Mouse (Mus musculus) erythroblast, embryonic 14.5 days (primary cell): ENCODE data around the gene Slc9a8. TPM values are rescaled to one million over a fixed set of nuclear protein-coding genes. Genes with fewer than 3 reads are reported as not detected.

ENCODE experiments used
- H3K27me3 ChIP-seq: 2 replicates; pipeline ENCODE4 v1.6.1; 2012; ENCODE audit warnings: inconsistent platforms; ENCODE audit not compliant: control insufficient read depth
- H3K36me3 ChIP-seq: 2 replicates; pipeline ENCODE4 v1.6.1; 2012; ENCODE audit warnings: mild to moderate bottlenecking, inconsistent platforms; ENCODE audit not compliant: control insufficient read depth
- H3K4me1 ChIP-seq: 2 replicates; pipeline ENCODE4 v1.6.1; 2012; ENCODE audit warnings: inconsistent platforms; ENCODE audit not compliant: control insufficient read depth
- H3K4me3 ChIP-seq: replicated peaks from 2 replicates; pipeline ENCODE3; 2012; ENCODE audit warnings: moderate library complexity, mild to moderate bottlenecking, inconsistent platforms
- H3K9me3 ChIP-seq: 2 replicates; pipeline ENCODE4 v1.6.1; 2012; ENCODE audit warnings: low read length, inconsistent platforms, mixed read lengths; ENCODE audit not compliant: control insufficient read depth
- GATA1 ChIP-seq: IDR thresholded peaks from 2 replicates; pipeline ENCODE4 v1.6.1; 2012; ENCODE audit warnings: low read length, inconsistent platforms, mixed read lengths
- TAL1 ChIP-seq: IDR thresholded peaks from 3 replicates; pipeline ENCODE4 v1.6.1; 2012; ENCODE audit warnings: low read length, inconsistent platforms, mixed read lengths
- polyA plus RNA-seq: library from polyadenylated mRNA; stranded (reverse); fragments of >175 nt; gene quantifications from 2 replicates; pipeline ENCODE4 v1.2.3, GENCODE M21; 2012

Slc9a8 gene
- polyA plus RNA-seq, 1 experiment: 0.95 TPM

DNA sequence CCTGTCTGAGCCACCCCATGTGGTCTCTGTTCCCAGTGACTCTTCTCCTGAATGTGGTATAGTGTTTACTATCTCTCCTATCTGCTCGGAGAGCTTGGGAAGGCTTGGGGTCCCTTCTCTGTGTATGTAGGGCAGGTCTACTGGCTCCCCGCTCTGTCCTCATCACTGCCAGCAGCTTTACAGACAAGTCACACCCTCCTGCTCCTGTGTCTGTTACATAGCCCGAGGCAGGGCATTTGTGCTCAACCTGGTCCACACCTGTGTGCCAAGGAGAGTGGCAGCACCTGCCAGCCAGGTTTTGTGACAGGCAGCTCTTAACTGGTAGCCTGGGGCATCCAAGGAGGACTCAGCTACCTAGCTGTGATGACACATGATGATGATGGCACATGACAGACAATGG, 49.1 kb downstream of the Slc9a8 start:
- H3K4me1 ChIP-seq: no peaks in the 10 kb centered on the region
- H3K9me3 ChIP-seq: no peaks in the 10 kb centered on the region
- H3K27me3 ChIP-seq: no peaks in the 10 kb centered on the region
- H3K4me3 ChIP-seq: no peak overlapping the region
- TF ChIP-seq TAL1 (no peak), GATA1 (no peak)
- peaks cover 94% of the 10 kb centered on the region for H3K36me3 ChIP-seq

DNA sequence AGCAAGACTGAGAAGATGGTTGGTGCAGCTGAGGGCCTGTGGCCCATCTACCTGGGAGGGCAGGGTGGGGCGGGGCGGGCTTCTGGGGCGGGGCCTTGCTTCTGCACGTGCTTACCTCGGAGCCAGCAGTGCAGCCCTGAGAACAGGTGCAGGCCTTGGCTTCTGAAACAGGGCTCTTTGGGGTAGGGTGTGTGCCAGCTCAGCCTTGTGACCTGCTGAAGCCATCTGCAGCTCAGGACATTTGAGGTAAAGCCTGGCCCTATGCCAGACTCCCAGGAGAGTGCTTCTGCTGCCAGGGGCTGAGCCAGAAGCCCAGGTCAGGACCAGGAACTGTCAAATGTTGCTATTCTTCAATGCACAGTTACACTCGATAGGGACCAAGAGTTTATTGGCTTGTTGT, 50.1 kb downstream of the Slc9a8 start:
- Histone ChIP-seq H3K36me3 (peaks cover 94% of the 10 kb centered on the region), H3K9me3 (no peaks in the 10 kb centered on the region), H3K4me3 (no peak overlapping the region), H3K27me3 (no peaks in the 10 kb centered on the region), H3K4me1 (no peaks in the 10 kb centered on the region)
- TF ChIP-seq GATA1: no peak

DNA sequence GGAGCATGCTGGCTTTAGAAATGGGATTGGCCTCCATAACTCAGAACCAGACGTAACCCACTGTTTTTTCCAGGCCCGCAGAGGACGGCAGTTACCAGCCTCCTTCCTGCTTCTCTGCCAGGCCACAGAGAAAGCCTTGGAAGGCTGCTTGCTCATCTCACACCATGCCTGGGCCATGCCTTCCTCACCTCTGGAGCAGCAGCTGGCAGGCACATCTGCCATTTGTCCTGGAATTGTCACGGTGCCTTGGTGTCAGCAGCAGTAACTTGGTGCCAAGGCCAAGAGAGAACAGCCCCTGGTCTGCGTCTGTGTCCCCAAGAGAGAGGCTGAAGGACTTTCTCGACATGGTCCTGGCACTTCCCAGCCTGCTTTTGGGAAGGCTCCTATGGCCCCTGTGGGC, 52.7 kb downstream of the Slc9a8 start:
- Histone ChIP-seq H3K36me3 (peaks cover 77% of the 10 kb centered on the region), H3K4me3 (no peak overlapping the region), H3K27me3 (no peaks in the 10 kb centered on the region), H3K9me3 (no peaks in the 10 kb centered on the region), H3K4me1 (no peaks in the 10 kb centered on the region; the same call in 1 of the 2 replicates)
- TF ChIP-seq TAL1: no peak
- no peak for TF ChIP-seq GATA1

DNA sequence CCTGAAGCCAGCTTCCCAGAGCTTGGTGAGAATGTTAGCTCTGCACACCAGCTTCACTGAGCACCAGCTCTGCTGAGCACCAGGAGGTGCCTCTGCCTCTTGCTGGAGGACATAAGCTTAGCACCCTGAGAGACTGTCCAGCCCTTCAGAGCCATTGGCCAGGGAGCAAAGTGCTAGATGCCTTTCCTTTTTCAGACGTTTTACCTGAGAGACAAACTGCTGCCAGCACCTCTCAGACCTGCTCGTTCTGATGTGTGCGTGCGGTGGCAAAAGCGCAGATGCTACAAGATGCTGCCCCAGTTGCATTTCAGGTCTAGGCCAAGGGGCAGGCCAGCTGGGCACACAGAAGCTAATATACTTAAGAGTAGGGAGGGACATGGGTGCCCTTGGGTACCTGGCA, 54.1 kb downstream of the Slc9a8 start:
- H3K4me3 ChIP-seq: no peak overlapping the region
- peaks cover 71% of the 10 kb centered on the region for H3K36me3 ChIP-seq
- no peaks in the 10 kb centered on the region for H3K27me3 ChIP-seq
- no peaks in the 10 kb centered on the region for H3K9me3 ChIP-seq
- no peak for TF ChIP-seq GATA1
- TF ChIP-seq TAL1: no peak
- no peaks in the 10 kb centered on the region; the same call in 1 of the 2 replicates for H3K4me1 ChIP-seq

DNA sequence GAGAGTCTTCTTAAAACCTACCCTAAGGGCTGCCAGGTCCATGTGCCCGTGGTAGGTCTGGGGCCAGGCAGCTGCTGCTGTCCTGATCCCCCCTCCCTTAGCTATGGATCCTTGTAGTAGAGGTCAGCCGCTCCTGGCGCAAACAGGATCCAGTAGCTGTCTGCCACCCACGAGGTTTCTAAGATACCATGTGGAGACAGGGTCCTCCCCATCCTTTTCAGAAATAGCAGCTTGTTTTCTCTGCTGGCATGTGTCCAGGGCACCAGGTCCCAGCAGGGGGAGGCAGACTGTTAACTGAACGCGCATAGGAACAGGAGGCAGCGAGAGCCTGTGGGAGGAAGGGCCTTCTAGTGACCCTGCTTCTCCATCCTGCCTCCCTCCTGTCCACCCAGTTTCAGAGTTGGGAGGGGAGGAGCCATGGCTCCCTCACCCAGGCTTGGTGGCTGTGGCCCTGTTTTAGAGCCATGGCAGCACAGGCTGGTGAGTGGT, 54.7 kb downstream of the Slc9a8 start:
- no peaks in the 10 kb centered on the region for H3K27me3 ChIP-seq
- peaks cover 70% of the 10 kb centered on the region for H3K36me3 ChIP-seq
- H3K9me3 ChIP-seq: no peaks in the 10 kb centered on the region
- TF ChIP-seq GATA1: no peak
- TF ChIP-seq TAL1: no peak
- H3K4me3 ChIP-seq: no peak overlapping the region
- no peaks in the 10 kb centered on the region; the same call in 1 of the 2 replicates for H3K4me1 ChIP-seq

DNA sequence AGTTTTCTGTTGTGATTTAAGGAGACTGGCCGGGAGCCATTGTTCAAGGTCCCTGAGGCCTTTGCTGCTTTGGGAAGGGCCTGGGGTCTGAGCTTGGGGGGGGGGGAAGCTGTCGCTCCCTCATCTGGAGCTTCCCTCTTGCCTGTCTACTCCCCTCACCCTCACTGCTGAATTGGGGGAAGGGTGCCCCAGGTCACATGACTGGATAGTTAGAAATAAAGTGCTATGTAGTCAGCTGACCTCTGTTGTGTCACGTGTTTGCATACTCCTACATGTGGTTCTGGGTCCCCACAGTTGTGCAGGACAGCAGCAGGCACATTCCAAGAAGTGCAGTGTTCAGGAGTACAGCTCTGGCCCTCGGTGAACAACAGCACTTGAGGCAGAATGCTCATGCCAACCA, 55.2 kb downstream of the Slc9a8 start:
- H3K36me3 ChIP-seq: peaks cover 65% of the 10 kb centered on the region

DNA sequence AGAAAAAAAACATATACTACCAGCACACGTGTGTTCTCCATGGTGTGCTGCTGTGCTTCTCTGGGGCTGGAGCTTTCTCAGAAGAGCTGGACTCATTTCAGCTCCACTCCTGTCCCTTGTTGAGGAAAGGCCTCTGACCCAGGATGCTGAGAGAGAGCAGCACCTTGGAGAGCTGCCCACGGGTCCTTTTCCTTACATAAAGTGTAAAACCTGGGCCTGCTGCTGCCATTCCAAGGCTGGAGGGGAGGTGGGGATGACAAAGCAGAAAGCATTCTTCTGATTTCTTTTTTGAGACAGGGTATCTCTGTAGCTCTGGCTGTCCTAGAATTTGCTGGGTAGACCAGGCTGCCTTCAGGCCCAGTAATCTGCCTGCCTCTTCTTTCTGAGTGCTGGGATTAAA, 56.6 kb downstream of the Slc9a8 start:
- no peak overlapping the region for H3K4me3 ChIP-seq
- H3K36me3 ChIP-seq: peaks cover 65% of the 10 kb centered on the region
- H3K9me3 ChIP-seq: no peaks in the 10 kb centered on the region
- no peak for TF ChIP-seq TAL1
- no peak for TF ChIP-seq GATA1
- no peaks in the 10 kb centered on the region; the same call in 1 of the 2 replicates for H3K4me1 ChIP-seq
- no peaks in the 10 kb centered on the region for H3K27me3 ChIP-seq

More for the DNA sequence above, 55.2 kb downstream of the Slc9a8 start:
- H3K9me3 ChIP-seq: no peaks in the 10 kb centered on the region
- no peaks in the 10 kb centered on the region; the same call in 1 of the 2 replicates for H3K4me1 ChIP-seq
- TF ChIP-seq TAL1 (no peak), GATA1 (no peak)
- no peak overlapping the region for H3K4me3 ChIP-seq
- H3K27me3 ChIP-seq: no peaks in the 10 kb centered on the region

DNA sequence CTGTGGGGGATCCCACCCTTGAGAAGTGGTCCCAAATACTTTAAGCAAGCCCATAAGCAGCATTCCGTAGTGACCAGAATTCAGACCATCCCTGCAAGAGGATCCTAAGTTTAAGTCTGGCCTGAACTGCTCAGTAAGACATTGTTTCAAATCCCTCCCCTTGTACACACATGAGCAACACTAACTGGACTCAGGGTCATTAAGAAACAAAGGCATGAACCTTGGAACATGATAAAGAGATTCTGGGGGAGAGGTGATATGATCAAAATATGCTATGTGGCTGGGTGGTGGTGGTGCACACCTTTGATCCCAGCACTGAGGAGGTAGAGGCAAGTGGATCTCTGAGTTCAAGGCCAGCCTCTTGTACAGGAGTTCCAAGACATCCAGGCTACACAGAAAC, 58.0 kb downstream of the Slc9a8 start:
- Histone ChIP-seq H3K9me3 (no peaks in the 10 kb centered on the region), H3K4me1 (no peaks in the 10 kb centered on the region; the same call in 1 of the 2 replicates), H3K4me3 (no peak overlapping the region), H3K36me3 (peaks cover 65% of the 10 kb centered on the region), H3K27me3 (no peaks in the 10 kb centered on the region)
- TF ChIP-seq TAL1 (no peak), GATA1 (no peak)

DNA sequence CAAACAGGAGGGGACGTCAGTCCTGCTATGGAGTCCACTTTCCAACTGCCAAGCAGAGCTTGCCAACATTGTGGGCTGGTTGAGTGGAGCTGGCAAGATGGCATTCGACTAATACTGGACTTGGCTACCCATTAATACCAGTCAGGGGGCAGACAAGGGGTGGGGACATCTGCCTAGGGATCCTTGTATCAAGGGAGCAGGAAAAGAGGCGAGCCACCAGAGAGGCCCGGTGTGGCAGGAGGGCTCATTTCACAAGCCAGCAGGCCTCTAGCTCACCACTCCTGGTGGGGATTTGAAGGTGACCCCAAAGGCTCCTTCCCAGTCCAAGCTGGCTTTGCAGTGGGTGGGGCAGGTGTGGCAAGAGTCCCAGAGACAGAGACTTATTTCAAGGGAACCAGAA, 61.2 kb downstream of the Slc9a8 start:
- TF ChIP-seq TAL1 (no peak), GATA1 (no peak)
- Histone ChIP-seq H3K4me1 (peaks cover 19% of the 10 kb centered on the region), H3K9me3 (no peaks in the 10 kb centered on the region), H3K36me3 (peaks cover 71% of the 10 kb centered on the region), H3K27me3 (no peaks in the 10 kb centered on the region), H3K4me3 (no peak overlapping the region)
